Mouse (Mus musculus): ENCODE results near the gene Zfp330.

Zfp330 gene

DNA sequence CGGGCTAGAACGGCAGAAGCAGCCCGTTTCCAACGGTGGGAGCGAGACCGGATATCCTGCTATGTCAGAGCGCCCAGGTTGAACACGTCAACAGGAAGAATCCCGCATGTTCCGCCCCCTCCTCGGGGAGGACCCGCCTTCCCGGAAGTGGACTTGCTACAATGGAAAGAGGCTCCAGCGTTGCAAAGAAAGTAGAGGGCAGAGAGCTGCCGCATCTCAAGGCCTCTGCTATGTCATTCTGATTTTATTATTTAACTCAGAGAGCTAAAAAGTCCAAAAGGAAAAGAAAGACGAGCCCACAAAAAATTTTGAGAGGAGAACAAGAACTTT is at the start of gene Zfp330:
Gene Zfp330, minus strand, starts transcription at position 68 of the 330 bp plus-strand sequence.
- DNase-seq (ENCODE audit: low spot score) = peak; percentile 83

DNA sequence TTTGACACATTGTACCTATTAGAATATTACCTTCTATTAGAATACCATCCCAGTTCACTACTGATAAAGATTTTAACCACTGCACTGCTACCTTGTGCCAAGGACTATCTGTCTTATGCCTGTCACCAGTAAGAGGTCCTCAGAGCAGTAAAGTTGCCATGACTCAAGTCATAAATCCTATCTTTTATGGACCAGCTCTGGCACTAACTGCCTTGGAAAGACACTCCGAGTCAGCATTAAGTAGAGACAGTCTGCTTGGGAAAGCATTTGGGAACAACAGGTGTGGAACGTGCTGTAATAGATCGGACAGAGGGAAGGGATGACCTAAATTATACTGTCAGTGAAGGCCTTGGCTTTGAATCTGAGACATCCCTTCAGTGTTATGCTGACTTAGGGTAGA is 4.0 kb upstream of the Zfp330 start:
- DNase-seq (ENCODE audit: low spot score) = no peak

- no peak for DNase-seq (ENCODE audit: low spot score)
Observed at GRCm38 (mm10) chr8:82777406-82777805, 3.4 kb upstream of the Zfp330 start.

- no peak for DNase-seq (ENCODE audit: low spot score)
Observed at GRCm38 (mm10) chr8:82774482-82774881, 522 bp upstream of the Zfp330 start.

DNA sequence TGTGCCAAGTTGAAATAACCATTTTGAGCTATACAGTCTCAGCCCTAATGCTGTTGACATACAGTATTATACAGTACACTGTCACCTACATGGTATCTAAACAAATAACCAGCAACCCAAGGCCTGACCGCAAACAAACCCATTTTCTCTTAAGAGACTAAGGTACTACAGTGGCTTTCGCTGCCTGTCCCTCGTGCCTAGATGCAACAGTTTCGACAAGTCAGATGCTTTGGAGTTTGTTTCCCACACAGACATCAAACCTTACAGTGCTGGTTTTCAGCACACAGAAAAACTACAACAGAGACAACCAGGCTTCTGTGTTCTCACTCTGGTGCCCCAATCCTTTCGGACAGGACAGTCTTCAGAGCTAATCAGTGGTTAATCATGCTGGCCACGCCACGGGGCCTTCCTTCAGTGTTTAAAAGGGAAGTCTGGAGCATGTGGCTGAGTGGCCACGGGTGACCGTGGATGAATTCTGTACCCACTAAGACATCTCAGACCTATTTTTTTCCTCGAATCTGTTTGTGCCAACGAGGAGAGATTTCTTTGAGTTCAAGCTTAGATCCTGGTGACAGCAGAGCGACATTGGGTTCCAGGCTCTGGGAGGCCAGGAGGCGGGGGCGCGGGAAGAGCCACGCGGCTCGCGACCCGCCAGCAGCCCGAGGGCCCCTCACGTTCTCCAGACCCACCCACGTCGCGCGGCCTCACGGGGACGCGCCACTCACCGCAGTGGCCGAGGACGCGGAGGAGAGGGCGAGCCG is 448 bp downstream of the Zfp330 start:
- DNase-seq (ENCODE audit: low spot score) = peak; percentile 9

- no peak for DNase-seq (ENCODE audit: low spot score)
Observed at GRCm38 (mm10) chr8:82770886-82771285, 3.1 kb downstream of the Zfp330 start.

DNA sequence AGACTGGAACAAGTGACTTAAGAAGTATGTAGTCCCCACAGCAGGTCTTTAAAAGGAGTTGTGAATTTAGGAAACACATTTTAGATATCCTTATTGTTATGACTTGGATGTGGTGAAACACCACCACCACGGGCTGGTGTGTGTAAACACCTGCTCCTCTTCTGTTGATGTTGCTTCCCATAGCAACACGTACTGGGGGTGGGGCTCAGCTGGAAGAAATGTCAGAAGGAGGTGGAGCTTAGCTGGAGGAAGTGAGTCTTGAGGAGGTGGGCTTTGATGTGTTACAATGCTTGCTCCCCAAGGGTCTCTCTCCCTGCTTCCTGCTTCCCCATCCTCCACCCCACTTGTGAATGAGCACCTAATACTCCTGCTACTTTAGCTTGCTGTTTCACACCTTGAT is 14.9 kb downstream of the Zfp330 start:
- no peak for DNase-seq (ENCODE audit: low spot score)

DNA sequence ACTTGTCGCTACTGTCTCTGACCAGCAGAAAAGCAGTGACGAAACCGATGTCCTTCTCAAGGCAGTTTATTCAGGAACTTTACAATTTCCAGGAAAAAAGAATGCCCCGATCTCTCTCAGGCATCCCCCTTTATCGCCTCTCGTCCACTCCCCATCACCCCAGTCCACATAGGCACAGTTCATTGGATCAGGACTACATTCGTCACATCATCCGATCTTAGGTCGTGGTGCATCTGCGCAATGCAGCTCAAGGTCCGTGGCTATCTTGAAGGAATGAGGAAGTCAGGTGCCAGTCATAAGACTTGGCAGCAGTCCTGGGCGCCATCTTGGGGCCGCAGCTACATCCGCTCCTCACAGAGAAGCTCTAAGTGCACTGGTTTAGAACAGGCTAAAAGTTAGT is 19.0 kb downstream of the Zfp330 start:
- no peak for DNase-seq (ENCODE audit: low spot score)

- DNase-seq (ENCODE audit: low spot score) = no peak
Observed at GRCm38 (mm10) chr8:82746617-82747016, 27.3 kb downstream of the Zfp330 start.

DNA sequence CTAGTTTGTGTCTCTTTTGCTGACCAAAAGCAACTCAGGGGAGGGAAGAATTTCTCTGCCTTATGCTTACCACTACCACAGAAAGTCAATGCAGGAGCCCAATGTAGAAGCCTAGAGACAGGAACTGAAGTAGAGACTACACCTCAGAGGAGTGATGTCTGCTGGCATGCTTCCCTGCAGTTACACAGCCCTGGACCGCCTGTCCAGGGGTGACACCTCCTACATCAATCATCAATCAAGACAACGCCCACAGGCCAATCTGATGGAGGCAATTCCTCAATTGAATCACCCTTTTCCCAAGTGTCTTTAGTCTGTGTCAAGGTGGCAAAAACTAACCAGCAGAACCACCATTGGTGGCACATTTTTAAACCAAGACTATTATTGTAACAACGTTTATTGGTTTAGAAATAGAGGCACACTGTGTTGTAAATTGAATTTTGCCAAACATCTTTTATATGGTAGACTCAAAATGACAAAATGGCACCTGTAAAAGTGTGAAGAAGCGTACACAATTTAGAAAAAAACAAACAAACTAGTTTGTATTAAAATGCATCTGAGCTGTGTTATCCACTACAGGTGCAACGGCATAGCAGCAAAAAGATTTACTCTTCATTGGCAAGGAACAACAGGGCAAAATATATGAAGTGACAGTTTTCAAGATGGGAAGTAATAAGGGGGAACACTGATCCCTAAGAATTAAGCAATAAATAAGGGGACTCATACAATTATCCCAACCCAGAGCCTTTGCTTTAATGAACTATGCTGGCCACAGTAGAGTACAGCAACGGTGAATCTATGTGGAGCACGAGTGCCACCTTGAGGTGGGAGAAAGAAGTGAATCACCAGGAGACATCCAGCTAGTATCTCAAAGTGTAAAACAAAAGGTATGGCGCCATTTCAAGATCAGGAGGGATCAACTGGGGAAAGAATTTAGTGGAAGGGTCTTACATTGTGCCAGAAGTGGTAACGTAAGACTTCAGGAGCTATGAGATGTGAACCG is 29.8 kb downstream of the Zfp330 start:
- peak; percentile 60 for DNase-seq (ENCODE audit: low spot score)
